Mouse (Mus musculus) retina, postnatal 1 day (tissue): Measurements from ENCODE around the gene Vmn2r89.
A peak's percentile ranks its signal among the peaks of the same experiment; 100 is the strongest.
"Not testable (repeated sequence)": the region's sequence is repeated elsewhere in the genome, so short reads cannot be mapped to it uniquely, and the experiment has no call there.

ENCODE experiments used
- DNase-seq: peaks from one replicate; pipeline ENCODE4 v3.0.0-alpha.2; 2012

The Vmn2r89 gene

DNA sequence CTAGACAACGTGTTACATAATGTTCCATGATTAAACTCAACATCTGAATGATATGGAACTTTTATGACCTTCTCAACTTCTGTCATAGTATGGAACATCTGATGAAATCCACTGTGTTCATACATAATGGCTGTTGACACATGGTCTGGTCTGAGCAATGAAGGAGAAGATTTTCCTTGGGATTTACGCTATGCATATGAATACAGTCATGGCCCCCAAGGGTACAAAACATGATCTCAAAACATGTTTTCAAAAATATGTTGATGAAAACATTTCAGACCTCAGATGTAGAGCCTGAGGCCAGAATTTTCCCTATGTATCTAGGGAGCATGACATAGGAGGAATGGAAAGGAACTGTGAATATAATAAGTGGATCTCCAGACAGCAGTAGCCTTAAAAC is at the start of gene Vmn2r89:
Gene Vmn2r89 (plus strand): TSS at position 301 of the 400 bp plus-strand sequence.
- peak; percentile 12 for DNase-seq

DNA sequence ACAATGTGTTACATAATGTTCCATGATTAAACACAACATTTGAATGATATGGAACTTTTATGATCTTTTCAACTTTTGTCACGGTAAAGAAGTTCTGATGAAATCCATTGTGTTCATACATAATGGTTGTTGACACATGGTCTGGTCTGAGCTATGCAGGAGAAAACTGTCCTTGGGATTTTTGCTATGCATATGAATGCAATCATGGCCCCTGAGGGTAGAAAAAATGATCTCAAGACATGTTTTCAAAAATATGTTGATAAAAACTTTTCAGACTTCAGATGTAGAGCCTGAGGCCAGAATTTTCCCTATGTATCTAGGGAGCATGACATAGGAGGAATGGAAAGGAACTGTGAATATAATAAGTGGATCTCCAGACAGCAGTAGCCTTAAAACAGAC is 41.1 kb upstream of the Vmn2r89 start, which contains the start of gene Vmn2r88:
Gene Vmn2r88 (plus strand): TSS at position 301 of the 400 bp plus-strand sequence.
- DNase-seq, result no peak

DNA sequence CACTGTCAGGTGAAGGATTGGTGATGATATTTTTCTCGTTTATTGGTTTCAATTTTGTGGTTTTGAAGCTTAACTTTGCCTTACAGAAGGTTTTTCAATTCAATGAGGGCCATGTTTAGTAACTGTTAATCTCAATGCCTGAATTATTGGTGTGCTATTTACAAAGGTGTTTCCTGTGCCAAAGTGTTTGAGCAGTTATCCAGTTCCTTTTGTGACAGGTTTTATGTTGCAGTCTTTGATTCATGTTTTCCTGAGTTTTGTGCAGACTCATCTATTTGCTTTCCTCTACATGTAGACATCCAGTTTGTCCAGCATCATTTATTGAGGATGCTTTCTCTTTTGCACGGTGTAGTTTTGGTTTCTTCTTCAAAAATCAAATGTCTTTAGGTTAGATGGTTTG is 27.8 kb upstream of the Vmn2r89 start:
- no peak for DNase-seq

DNA sequence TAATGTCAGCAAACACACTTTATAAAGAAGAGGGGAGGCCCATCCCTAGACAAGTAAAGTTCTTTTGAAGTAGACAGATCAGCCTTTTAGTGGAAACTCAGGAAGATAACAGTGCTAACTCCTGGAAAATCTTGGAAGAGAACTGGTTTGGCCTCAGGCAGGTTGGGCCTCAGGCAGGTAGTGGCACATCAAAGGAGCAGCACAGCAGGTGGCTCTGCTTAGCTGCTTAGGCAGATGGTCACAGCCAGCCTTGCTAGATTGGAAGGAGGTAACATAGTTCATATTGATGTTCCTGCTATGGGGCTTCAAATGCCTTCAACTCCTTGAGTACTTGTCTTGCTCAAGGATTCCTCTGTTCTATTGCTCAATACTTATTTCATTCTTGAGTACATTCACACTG is 21.5 kb upstream of the Vmn2r89 start:
- DNase-seq, result not testable (repeated sequence)

DNA sequence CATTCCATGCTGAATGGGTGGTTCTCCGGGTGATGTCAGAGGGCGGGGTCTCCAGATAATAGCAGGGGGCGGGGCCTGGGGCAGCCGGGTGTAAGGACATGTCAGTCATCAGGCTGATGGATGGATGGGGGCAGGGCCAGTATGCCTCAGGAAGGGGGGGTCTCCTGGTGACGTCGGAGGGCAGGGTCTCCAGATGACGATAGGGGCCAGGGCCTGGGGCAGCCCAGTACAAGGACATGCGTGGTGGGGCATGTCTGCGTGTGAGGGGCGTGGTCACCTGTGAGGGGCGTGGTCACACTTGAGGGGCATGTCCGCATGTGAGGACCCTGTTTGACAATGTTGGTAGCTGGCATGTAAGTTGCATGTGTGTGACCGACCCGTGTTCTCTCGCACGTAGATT is 17.1 kb upstream of the Vmn2r89 start:
- DNase-seq, result no peak

DNA sequence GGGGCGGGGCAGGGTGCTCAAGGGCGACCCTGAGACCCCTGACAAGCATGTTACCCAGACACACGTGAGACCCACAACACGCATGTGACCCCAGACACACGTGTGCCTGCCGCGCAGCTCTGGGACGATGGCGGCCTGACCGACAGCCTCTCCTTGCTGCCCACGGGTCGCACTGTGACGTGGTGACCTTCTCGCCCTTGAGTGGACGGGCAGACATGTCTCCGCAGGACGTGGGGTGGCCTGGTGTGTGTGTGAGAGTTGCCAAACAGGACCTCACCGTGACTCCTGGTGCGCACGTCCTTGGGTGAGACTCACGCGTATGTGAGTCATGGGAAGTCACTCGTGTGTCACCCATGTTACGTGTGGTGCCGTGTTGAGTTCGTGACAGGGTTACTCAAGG is 16.6 kb upstream of the Vmn2r89 start:
- no peak for DNase-seq

DNA sequence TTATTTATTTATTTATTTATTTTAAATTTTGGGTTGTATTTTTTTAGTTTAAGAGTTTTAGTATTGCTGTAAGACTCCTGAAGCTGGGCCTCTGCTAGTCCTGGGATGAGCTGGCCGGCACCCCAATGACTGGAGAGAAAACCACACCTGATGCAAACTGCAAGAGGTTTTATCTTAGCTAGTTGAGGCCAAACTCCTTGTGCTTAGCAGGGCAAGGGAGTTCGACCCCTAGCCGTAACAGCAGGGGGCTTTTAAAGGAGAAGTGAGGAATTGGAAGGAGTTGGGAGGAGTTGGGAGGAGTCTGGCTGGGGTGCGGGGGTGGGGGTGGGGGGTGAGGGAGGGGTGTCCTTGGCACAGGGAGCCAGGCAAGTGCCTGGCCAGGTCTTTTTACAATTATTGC is 12.7 kb upstream of the Vmn2r89 start:
- peak; percentile 18 for DNase-seq

DNA sequence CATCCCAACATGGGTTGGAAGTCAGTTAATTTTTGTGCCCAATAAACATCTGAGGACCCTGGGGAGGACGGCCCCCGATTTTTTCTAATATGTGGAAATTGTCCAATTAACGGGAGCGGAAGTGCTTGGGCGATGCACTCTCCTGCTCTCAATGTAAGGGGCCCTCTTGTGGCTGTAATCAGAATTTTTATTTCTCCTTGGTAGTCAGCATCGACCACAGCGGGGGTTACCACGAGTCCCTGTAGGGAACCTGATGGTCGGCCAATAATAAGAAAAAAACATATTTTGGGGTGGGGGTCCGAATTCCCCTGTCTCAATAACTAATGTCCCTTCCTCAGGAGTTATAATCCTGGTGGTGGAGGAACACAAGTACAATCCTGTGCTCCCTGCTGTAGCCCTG is 28.6 kb downstream of the Vmn2r89 start:
- not testable (repeated sequence) for DNase-seq

DNA sequence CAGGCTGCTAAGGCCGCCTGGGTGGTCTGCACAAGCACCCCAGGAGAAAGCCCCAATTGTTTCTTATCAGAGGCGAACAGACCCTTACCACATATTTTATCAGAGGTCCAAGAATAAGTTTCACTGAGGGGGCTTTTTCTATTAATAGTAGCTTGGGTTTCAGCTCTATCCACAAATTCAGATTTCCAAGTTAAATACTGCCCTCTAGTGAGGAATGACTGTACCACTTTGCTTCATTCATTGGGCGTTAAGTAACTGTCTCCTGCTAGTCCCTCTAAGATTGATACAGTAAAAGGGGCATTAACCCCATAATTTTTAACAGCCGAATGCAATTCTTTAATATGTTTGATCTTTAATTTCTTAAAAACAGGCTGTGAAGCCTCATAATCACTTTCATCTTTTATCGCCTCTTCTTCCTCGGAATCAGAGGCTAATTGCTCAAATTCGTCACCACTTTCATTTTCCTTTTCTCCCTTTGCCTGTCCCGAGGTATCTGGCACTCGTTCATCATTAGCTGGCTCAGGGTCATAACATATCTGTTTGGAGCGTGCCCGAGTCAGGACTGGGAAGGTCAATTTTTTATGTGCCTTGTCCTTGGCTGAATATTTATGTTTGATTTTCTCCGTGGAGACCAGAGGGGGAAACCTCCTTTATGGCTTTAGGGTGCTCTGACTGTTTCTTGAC is 29.8 kb downstream of the Vmn2r89 start:
- not testable (repeated sequence) for DNase-seq

DNA sequence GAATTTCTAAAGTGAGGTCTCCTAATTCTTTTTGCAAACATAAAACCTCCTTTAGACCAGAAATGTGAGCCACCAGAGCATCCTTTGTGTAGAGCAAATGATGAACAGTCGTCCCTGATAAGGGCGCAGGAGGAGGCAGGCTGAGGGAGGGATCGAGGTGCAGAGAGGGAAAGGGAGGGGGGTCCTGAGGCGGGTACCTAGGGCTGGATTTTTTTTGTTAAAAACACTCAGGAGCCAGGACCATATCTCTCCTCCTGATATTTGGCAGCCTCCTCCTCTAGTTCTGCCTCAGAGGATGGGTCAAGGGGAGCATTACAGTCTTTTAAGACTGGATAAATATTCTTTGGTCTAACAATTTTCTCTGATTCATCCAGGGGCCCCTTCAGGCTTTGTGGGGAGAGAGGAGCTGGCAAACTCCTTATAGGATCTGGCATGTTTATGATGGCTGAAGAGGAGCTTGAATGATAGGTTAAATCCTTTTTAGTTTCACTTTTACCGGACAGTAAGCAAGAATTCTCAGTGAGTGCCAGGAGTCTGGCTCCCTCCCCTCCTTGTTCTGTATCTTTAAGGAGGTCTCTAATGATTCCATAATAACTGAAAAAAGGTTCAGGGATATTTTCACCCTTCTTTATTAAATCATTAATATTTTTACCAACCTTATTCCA is 30.5 kb downstream of the Vmn2r89 start:
- DNase-seq, result no peak

DNA sequence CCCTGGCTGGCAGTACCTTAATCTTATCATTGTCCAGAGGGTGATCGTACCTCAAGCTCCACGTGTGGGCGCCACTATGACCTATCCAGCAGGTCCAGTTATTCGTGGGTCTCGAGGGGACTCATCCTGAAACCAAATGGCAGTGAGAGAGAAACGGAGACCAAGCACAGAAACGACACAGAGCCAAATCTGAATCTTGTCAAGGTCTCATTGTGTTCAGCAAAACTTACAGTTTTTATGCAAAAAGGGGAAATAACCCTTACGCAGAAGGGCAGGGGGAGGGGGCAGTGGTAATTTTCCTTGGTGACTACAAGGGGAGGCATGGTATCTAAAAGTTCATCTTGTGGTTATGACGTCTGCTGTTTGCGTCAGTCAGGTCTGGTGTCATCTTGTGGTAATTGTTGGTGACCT is 31.3 kb downstream of the Vmn2r89 start:
- DNase-seq, result not testable (repeated sequence)

DNA sequence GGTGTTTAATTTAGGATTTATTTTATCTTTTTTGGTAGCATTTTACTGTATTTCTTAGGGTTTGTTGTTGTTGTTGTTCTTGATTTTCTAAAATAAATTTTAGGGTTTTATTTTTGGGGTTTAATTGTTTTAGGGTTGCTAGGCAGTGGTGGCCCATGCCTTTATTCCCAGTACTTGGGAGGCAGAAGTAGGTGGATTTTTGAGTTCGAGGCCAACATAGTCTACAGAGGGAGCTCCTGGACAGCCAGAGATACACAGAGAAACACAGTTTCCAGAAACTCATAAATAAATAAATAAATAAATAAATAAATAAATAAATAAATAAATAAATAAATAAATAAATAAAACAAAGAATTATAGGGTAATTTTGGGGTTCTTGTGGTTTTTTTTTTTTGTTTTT is 32.0 kb downstream of the Vmn2r89 start:
- DNase-seq, result no peak

DNA sequence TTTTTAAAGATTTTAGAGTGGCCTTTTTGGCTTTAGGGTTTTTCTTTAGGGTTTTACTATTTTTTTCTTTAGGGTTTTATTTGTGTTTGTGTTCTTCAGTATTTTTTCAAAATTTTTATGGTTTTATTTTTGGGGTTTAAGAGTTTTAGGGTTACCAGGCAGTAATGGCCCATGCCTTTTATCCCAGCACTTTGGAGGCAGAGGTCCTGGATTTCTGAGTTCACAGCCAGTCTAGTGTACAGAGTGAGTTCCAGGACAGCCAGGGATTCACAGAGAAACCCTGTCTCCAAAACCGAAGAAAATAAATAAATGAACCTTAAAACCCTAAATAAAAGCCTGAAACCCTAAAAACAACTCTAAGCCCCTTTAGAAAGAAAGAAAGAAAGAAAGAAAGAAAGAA is 34.5 kb downstream of the Vmn2r89 start:
- no peak for DNase-seq

DNA sequence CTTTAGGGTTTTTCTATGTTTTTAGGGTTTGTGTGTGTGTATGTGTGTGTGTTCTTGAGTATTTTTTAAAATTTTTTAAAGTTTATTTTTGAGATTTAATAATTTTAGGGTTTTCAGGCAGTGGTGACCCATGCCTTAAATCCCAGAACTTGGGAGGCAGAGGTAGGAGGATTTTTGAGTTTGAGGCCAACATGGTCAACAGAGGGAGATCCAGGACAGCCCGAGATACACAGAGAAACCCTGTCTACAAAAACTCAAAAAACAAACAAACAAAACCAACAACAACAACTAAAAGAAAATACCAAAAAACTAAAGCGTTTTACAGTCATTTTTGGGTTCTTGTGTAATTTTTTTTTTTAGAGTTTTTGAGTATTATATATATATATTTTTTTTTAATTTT is 44.1 kb downstream of the Vmn2r89 start:
- no peak for DNase-seq

DNA sequence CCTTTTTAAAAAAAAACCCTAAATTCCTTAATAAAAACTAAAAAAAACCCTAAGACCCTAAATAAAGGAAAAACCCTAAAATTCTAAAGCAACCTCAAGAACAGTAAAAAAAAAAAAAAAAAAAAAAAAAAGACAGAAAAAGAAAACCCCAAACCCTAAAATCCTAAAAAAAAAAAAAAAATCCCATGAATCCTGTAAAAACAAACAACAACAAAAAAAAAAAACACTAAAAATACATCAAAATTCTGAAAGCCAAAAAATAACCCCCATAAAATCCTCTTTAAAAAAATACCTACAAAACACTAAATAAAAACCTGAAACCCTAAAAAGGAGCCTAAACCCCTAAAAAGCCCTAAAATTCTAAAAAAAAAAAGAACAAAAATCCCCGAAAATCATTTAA is 45.3 kb downstream of the Vmn2r89 start:
- no peak for DNase-seq

DNA sequence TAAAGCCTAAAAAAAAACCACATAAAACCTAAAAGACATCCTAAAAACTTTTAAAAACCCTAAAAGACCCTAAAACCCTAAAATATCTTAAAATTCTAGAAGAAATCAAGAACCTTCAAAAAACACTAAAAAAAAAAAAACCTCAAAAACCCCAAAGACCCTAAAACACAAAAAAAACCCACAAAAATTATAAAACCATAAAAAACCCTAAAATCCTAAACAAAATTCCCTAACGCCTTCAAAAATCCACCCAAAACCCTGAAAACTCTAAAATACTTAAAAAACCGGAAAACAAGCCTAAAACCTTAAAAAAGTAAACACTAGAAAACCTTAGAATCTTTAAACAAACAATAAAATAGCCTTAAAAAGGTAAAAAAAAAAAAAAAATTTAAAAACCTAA is 46.3 kb downstream of the Vmn2r89 start:
- DNase-seq, result no peak

DNA sequence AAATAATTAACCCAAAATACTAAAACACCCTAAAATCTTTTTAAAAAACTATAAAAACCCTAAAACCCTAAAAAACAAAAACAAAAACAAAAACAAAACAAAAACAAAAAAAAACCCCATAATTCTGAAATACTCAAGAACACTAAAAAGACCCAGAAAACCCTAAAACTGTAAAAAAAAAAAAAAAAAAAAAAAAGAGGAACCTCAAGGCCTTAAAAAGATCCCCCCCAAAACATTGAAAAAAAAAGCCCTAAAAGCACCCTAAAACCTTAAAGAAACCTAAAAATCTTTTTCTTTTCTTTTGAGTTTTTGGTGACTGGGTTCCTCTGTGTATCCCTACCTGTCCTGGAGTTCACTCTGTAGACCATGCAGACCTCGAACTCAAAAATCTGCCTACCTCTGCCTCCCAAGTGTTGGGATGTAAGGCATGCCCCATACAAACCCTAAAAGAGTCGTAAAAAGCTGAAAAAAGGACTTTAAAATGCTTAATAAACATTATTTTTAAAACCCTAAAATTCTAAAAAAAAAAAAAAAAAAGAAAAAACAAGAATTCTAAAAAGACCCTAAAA is 48.1 kb downstream of the Vmn2r89 start:
- DNase-seq, result no peak

DNA sequence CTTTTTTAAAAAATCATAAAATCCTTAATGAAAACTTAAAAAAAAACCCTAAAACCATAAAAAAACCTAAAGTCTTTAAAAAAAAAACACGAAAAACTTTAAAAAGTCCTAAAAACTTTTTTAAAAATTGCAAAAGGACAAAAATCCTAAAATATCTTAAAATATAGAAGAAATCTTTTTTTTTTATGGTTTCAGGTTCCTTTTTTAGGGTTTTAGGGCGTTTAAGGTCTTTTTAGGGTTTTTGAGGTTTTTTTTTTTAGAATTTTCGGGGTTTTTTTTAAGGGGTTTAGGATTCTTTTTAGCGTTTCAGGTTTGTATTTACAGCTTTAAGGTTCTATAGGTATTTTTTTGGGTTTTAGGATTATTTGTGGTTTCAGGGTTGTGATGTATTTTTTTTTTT is 48.8 kb downstream of the Vmn2r89 start:
- DNase-seq, result no peak

DNA sequence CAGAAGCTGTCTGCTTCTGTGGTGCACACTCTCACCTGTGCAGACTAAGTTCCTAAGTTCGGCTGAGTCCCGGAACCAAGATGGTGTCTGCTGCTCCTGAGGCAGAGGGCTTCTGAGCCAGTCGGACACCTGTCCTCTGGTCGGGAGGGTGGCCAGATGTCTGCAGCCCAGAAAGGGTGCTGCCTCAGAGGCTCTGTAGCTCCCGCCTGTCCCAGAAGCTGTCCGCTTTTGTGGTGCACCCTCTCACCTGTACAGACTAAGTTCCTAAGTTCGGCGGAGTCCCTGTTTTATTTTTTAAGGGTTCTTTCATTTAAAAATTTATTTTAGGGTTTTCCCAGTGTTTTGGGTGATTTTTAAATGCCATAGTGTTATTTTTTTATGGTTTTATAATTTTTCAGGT is 55.8 kb downstream of the Vmn2r89 start:
- no peak for DNase-seq
